Mouse (Mus musculus): ENCODE measurements around the gene Usp13. TPM values are rescaled to one million over a fixed set of nuclear protein-coding genes. Genes with fewer than 3 reads are reported as not detected.
A peak's percentile ranks its signal among the peaks of the same experiment; 100 is the strongest.

The Usp13 gene
- polyA plus RNA-seq, 1 experiment from 2014 or later, result 8.0 TPM

- DNase-seq (ENCODE audit: low spot score), result peak; percentile 29
- no peaks in the 10 kb centered on the region for H3K9me3 ChIP-seq (ENCODE audit: control insufficient read depth, low read length)
- no peak overlapping the region for H3K9ac ChIP-seq (ENCODE audit: low read length)
- H3K4me1 ChIP-seq (replicated peaks; ENCODE audit: control insufficient read depth, insufficient read depth, low read length), result no peaks in the 10 kb centered on the region
- no peak for ATAC-seq (replicated peaks; ENCODE audit: low FRiP score)
- H3K27me3 ChIP-seq (ENCODE audit: control insufficient read depth, insufficient read depth, low read length), result no peaks in the 10 kb centered on the region
- H3K27ac ChIP-seq (ENCODE audit: low read depth, low read length), result no peak overlapping the region
- no peak overlapping the region for H3K4me2 ChIP-seq (ENCODE audit: low read depth, low read length, severe bottlenecking)
- 53% methylated on average over 2 of the region's 2 CpGs for WGBS
- H3K4me3 ChIP-seq (ENCODE audit: low read depth, low read length), result no peak overlapping the region
- H3K36me3 ChIP-seq (ENCODE audit: control insufficient read depth, insufficient read depth, low read length), result no peaks in the 10 kb centered on the region; the same call in 1 of the 2 replicates
Measured at GRCm38 (mm10) chr3:32833871-32834270, 16.5 kb downstream of the Usp13 start.

- no peak overlapping the region for H3K9ac ChIP-seq (ENCODE audit: low read length)
- 91% methylated on average over 7 of the region's 7 CpGs for WGBS
- H3K4me1 ChIP-seq (replicated peaks; ENCODE audit: control insufficient read depth, insufficient read depth, low read length), result no peaks in the 10 kb centered on the region
- H3K4me2 ChIP-seq (ENCODE audit: low read depth, low read length, severe bottlenecking), result no peak overlapping the region
- H3K36me3 ChIP-seq (ENCODE audit: control insufficient read depth, insufficient read depth, low read length), result no peaks in the 10 kb centered on the region
- H3K4me3 ChIP-seq (ENCODE audit: low read depth, low read length), result no peak overlapping the region
- DNase-seq (ENCODE audit: low spot score) (peak; percentile 19), ATAC-seq (replicated peaks; ENCODE audit: low FRiP score) (no peak)
- no peaks in the 10 kb centered on the region for H3K27me3 ChIP-seq (ENCODE audit: control insufficient read depth, insufficient read depth, low read length)
- no peak overlapping the region for H3K27ac ChIP-seq (ENCODE audit: low read depth, low read length)
- no peaks in the 10 kb centered on the region for H3K9me3 ChIP-seq (ENCODE audit: control insufficient read depth, low read length)
Measured at GRCm38 (mm10) chr3:32837847-32838246, 20.5 kb downstream of the Usp13 start.

- H3K4me1 ChIP-seq (replicated peaks; ENCODE audit: control insufficient read depth, insufficient read depth, low read length), result no peaks in the 10 kb centered on the region
- no peaks in the 10 kb centered on the region for H3K36me3 ChIP-seq (ENCODE audit: control insufficient read depth, insufficient read depth, low read length)
- no peak overlapping the region for H3K4me3 ChIP-seq (ENCODE audit: low read depth, low read length)
- H3K27ac ChIP-seq (ENCODE audit: low read depth, low read length), result no peak overlapping the region
- no peak for ATAC-seq (replicated peaks; ENCODE audit: low FRiP score)
- 93% methylated on average over 16 of the region's 16 CpGs for WGBS
- no peaks in the 10 kb centered on the region for H3K27me3 ChIP-seq (ENCODE audit: control insufficient read depth, insufficient read depth, low read length)
- H3K4me2 ChIP-seq (ENCODE audit: low read depth, low read length, severe bottlenecking), result no peak overlapping the region
- no peak for DNase-seq (ENCODE audit: low spot score)
- no peaks in the 10 kb centered on the region for H3K9me3 ChIP-seq (ENCODE audit: control insufficient read depth, low read length)
- no peak overlapping the region for H3K9ac ChIP-seq (ENCODE audit: low read length)
Measured at GRCm38 (mm10) chr3:32856362-32857107, 39.2 kb downstream of the Usp13 start.

GRCm38 (mm10) chr3:32871081-32871480, 53.7 kb downstream of the Usp13 start:
- no peak overlapping the region for H3K4me3 ChIP-seq (ENCODE audit: low read depth, low read length)
- no peak for DNase-seq (ENCODE audit: low spot score)
- no peaks in the 10 kb centered on the region for H3K4me1 ChIP-seq (replicated peaks; ENCODE audit: control insufficient read depth, insufficient read depth, low read length)
- H3K27me3 ChIP-seq (ENCODE audit: control insufficient read depth, insufficient read depth, low read length), result no peaks in the 10 kb centered on the region
- ATAC-seq (replicated peaks; ENCODE audit: low FRiP score), result no peak
- no peak overlapping the region for H3K9ac ChIP-seq (ENCODE audit: low read length)
- H3K36me3 ChIP-seq (ENCODE audit: control insufficient read depth, insufficient read depth, low read length), result no peaks in the 10 kb centered on the region
- no peak overlapping the region for H3K4me2 ChIP-seq (ENCODE audit: low read depth, low read length, severe bottlenecking)
- H3K9me3 ChIP-seq (ENCODE audit: control insufficient read depth, low read length), result no peaks in the 10 kb centered on the region
- WGBS, result 94% methylated on average over 3 of the region's 3 CpGs
- H3K27ac ChIP-seq (ENCODE audit: low read depth, low read length), result no peak overlapping the region

- Histone ChIP-seq H3K4me3 (ENCODE audit: low read depth, low read length) (no peak overlapping the region), H3K27ac (ENCODE audit: low read depth, low read length) (no peak overlapping the region), H3K4me2 (ENCODE audit: low read depth, low read length, severe bottlenecking) (no peak overlapping the region), H3K9ac (ENCODE audit: low read length) (no peak overlapping the region), H3K9me3 (ENCODE audit: control insufficient read depth, low read length) (no peaks in the 10 kb centered on the region), H3K27me3 (ENCODE audit: control insufficient read depth, insufficient read depth, low read length) (no peaks in the 10 kb centered on the region), H3K36me3 (ENCODE audit: control insufficient read depth, insufficient read depth, low read length) (no peaks in the 10 kb centered on the region), H3K4me1 (replicated peaks; ENCODE audit: control insufficient read depth, insufficient read depth, low read length) (no peaks in the 10 kb centered on the region)
- no peak for ATAC-seq (replicated peaks; ENCODE audit: low FRiP score)
- WGBS, result 92% methylated on average over 8 of the region's 8 CpGs
- DNase-seq (ENCODE audit: low spot score), result no peak
Measured at GRCm38 (mm10) chr3:32886386-32886785, 69.0 kb downstream of the Usp13 start.

GRCm38 (mm10) chr3:32888886-32889285, 71.5 kb downstream of the Usp13 start:
- H3K4me1 ChIP-seq (replicated peaks; ENCODE audit: control insufficient read depth, insufficient read depth, low read length), result no peaks in the 10 kb centered on the region
- ATAC-seq (replicated peaks; ENCODE audit: low FRiP score) (no peak), DNase-seq (ENCODE audit: low spot score) (no peak)
- H3K9me3 ChIP-seq (ENCODE audit: control insufficient read depth, low read length), result no peaks in the 10 kb centered on the region
- H3K27me3 ChIP-seq (ENCODE audit: control insufficient read depth, insufficient read depth, low read length), result no peaks in the 10 kb centered on the region
- H3K4me2 ChIP-seq (ENCODE audit: low read depth, low read length, severe bottlenecking), result no peak overlapping the region
- 94% methylated on average over 5 of the region's 5 CpGs for WGBS
- no peak overlapping the region for H3K27ac ChIP-seq (ENCODE audit: low read depth, low read length)
- no peaks in the 10 kb centered on the region for H3K36me3 ChIP-seq (ENCODE audit: control insufficient read depth, insufficient read depth, low read length)
- H3K4me3 ChIP-seq (ENCODE audit: low read depth, low read length), result no peak overlapping the region
- no peak overlapping the region for H3K9ac ChIP-seq (ENCODE audit: low read length)

- Histone ChIP-seq H3K36me3 (ENCODE audit: control insufficient read depth, insufficient read depth, low read length) (no peaks in the 10 kb centered on the region), H3K4me3 (ENCODE audit: low read depth, low read length) (no peak overlapping the region), H3K4me2 (ENCODE audit: low read depth, low read length, severe bottlenecking) (no peak overlapping the region), H3K27me3 (ENCODE audit: control insufficient read depth, insufficient read depth, low read length) (no peaks in the 10 kb centered on the region), H3K27ac (ENCODE audit: low read depth, low read length) (no peak overlapping the region), H3K9ac (ENCODE audit: low read length) (no peak overlapping the region), H3K9me3 (ENCODE audit: control insufficient read depth, low read length) (no peaks in the 10 kb centered on the region), H3K4me1 (replicated peaks; ENCODE audit: control insufficient read depth, insufficient read depth, low read length) (no peaks in the 10 kb centered on the region)
- DNase-seq (ENCODE audit: low spot score) (no peak), ATAC-seq (replicated peaks; ENCODE audit: low FRiP score) (no peak)
- WGBS, result 95% methylated on average over 4 of the region's 4 CpGs
Measured at GRCm38 (mm10) chr3:32890174-32890573, 72.8 kb downstream of the Usp13 start.

GRCm38 (mm10) chr3:32903462-32903861, 86.1 kb downstream of the Usp13 start:
- Histone ChIP-seq H3K4me2 (ENCODE audit: low read depth, low read length, severe bottlenecking) (no peak overlapping the region), H3K4me3 (ENCODE audit: low read depth, low read length) (no peak overlapping the region), H3K36me3 (ENCODE audit: control insufficient read depth, insufficient read depth, low read length) (no peaks in the 10 kb centered on the region; the same call in 1 of the 2 replicates), H3K9me3 (ENCODE audit: control insufficient read depth, low read length) (no peaks in the 10 kb centered on the region), H3K9ac (ENCODE audit: low read length) (no peak overlapping the region), H3K4me1 (replicated peaks; ENCODE audit: control insufficient read depth, insufficient read depth, low read length) (no peaks in the 10 kb centered on the region), H3K27ac (ENCODE audit: low read depth, low read length) (no peak overlapping the region), H3K27me3 (ENCODE audit: control insufficient read depth, insufficient read depth, low read length) (no peaks in the 10 kb centered on the region)
- no peak for DNase-seq (ENCODE audit: low spot score)
- WGBS, result 37% methylated on average over 4 of the region's 4 CpGs
- no peak for ATAC-seq (replicated peaks; ENCODE audit: low FRiP score)

- 68% methylated on average over 1 of the region's 1 CpGs for WGBS
- no peaks in the 10 kb centered on the region; the same call in 1 of the 2 replicates for H3K36me3 ChIP-seq (ENCODE audit: control insufficient read depth, insufficient read depth, low read length)
- H3K9me3 ChIP-seq (ENCODE audit: control insufficient read depth, low read length), result no peaks in the 10 kb centered on the region
- H3K27ac ChIP-seq (ENCODE audit: low read depth, low read length), result no peak overlapping the region
- H3K4me3 ChIP-seq (ENCODE audit: low read depth, low read length), result no peak overlapping the region
- no peak for ATAC-seq (replicated peaks; ENCODE audit: low FRiP score)
- H3K4me1 ChIP-seq (replicated peaks; ENCODE audit: control insufficient read depth, insufficient read depth, low read length), result no peaks in the 10 kb centered on the region
- H3K4me2 ChIP-seq (ENCODE audit: low read depth, low read length, severe bottlenecking), result no peak overlapping the region
- H3K9ac ChIP-seq (ENCODE audit: low read length), result no peak overlapping the region
- H3K27me3 ChIP-seq (ENCODE audit: control insufficient read depth, insufficient read depth, low read length), result no peaks in the 10 kb centered on the region
- no peak for DNase-seq (ENCODE audit: low spot score)
Measured at GRCm38 (mm10) chr3:32904599-32904998, 87.3 kb downstream of the Usp13 start.
